ENCODE assay signal across 9 mouse cellular contexts in genomic region chr1:132879801-132880160, GRCm38 (mm10). TPM values are rescaled to one million over a fixed set of nuclear protein-coding genes. Genes with fewer than 3 reads are reported as not detected.
A peak's percentile ranks its signal among the peaks of the same experiment; 100 is the strongest.
DNase-seq lines count a peak whose midpoint lies in the region; ATAC-seq and TF ChIP-seq lines count a peak whose summit lies in the region.
"Had no signal": no experiment of that assay in that cellular context is flagged by ENCODE, and none has a peak within 500 bp of the region (broad histone marks: within the 10 kb centered on the region; RNA-seq: fewer than 3 reads in every experiment).

No protein-coding gene starts in this region.

- H3K27ac ChIP-seq in heart, postnatal 0 days (ENCODE audit: low read depth) = no peak overlapping the region
- H3K27ac ChIP-seq in embryonic facial prominence, embryonic 13.5 days = no peak overlapping the region
- H3K27ac ChIP-seq in hindbrain, embryonic 16.5 days (ENCODE audit: low read depth, low read length) = peak overlapping the region; percentile 90

- peaks cover 20% of the 10 kb centered on the region; the same call in 1 of the 2 replicates for H3K4me1 ChIP-seq in heart, postnatal 0 days (ENCODE audit: control insufficient read depth, insufficient read depth)
- peaks cover 18% of the 10 kb centered on the region for H3K4me1 ChIP-seq in embryonic facial prominence, embryonic 13.5 days
- H3K4me1 ChIP-seq in hindbrain, embryonic 16.5 days (ENCODE audit: control insufficient read depth, insufficient read depth, low read depth, low read length) = peaks cover 22% of the 10 kb centered on the region

- peaks cover 39% of the 10 kb centered on the region for H3K27me3 ChIP-seq in heart, postnatal 0 days (ENCODE audit: control insufficient read depth, insufficient read depth, low read length)
- H3K27me3 ChIP-seq in embryonic facial prominence, embryonic 13.5 days = peaks cover 91% of the 10 kb centered on the region
- no peaks in the 10 kb centered on the region for H3K27me3 ChIP-seq in hindbrain, embryonic 16.5 days (replicated peaks; ENCODE audit: control insufficient read depth, insufficient read depth, low read length)

- peak overlapping the region; percentile 63 for H3K4me3 ChIP-seq in heart, postnatal 0 days (ENCODE audit: low read depth, low read length)
- peak overlapping the region; percentile 59 for H3K4me3 ChIP-seq in embryonic facial prominence, embryonic 13.5 days
- H3K4me3 ChIP-seq in hindbrain, embryonic 16.5 days (ENCODE audit: low read length) = peak overlapping the region; percentile 86

- DNase-seq in heart, postnatal 0 days (ENCODE audit: low spot score) = peak; percentile 37
- no peak for DNase-seq in heart, adult 18-20 months
- peak; percentile 24 for DNase-seq in neural tube, embryonic 10.5 days (ENCODE audit: extremely low spot score, low spot score)
- DNase-seq in adrenal gland, postnatal 25 days = no peak
- no peak for DNase-seq in right cerebral cortex, postnatal 10 days (ENCODE audit: low spot score in 2 of 2)

- H3K9ac ChIP-seq in heart, postnatal 0 days (replicated peaks; ENCODE audit: low read depth, low read length) = no peak overlapping the region
- peak overlapping the region; percentile 73 for H3K9ac ChIP-seq in embryonic facial prominence, embryonic 13.5 days
- peak overlapping the region; percentile 90 for H3K9ac ChIP-seq in hindbrain, embryonic 16.5 days (ENCODE audit: low read depth, low read length)

- ATAC-seq in heart, postnatal 0 days (ENCODE audit: insufficient read depth, low read depth) = peak; percentile 67
- ATAC-seq in embryonic facial prominence, embryonic 13.5 days (ENCODE audit: insufficient number of reproducible peaks, insufficient read depth, low FRiP score, low TSS enrichment, low read depth) = no peak
- ATAC-seq in hindbrain, embryonic 16.5 days = peak; percentile 10
- no peak for ATAC-seq in inflammation-experienced regulatory T-cells, adult 6 months

- H3K36me3 ChIP-seq in heart, postnatal 0 days (replicated peaks; ENCODE audit: control insufficient read depth, insufficient read depth, low read length) = no peaks in the 10 kb centered on the region
- no peaks in the 10 kb centered on the region for H3K36me3 ChIP-seq in embryonic facial prominence, embryonic 13.5 days
- H3K36me3 ChIP-seq in hindbrain, embryonic 16.5 days (ENCODE audit: control insufficient read depth, insufficient read depth, low read length) = no peaks in the 10 kb centered on the region

- H3K4me2 ChIP-seq in heart, postnatal 0 days (ENCODE audit: low read depth, low read length) = peak overlapping the region; percentile 96
- peak overlapping the region; percentile 98 for H3K4me2 ChIP-seq in embryonic facial prominence, embryonic 13.5 days
- H3K4me2 ChIP-seq in hindbrain, embryonic 16.5 days (ENCODE audit: low read length) = peak overlapping the region; percentile 84

- TF ChIP-seq CTCF in heart, postnatal 0 days (IDR thresholded peaks at IDR 0.05; ENCODE audit: low read depth) = no peak

- TF ChIP-seq EP300 in heart, postnatal 0 days (IDR thresholded peaks at IDR 0.05; ENCODE audit: low read depth) = no peak

- H3K9me3 ChIP-seq in heart, postnatal 0 days (replicated peaks; ENCODE audit: control insufficient read depth, low read length) = no peaks in the 10 kb centered on the region
- H3K9me3 ChIP-seq in embryonic facial prominence, embryonic 13.5 days = no peaks in the 10 kb centered on the region
- no peaks in the 10 kb centered on the region for H3K9me3 ChIP-seq in hindbrain, embryonic 16.5 days (ENCODE audit: control insufficient read depth, low read length)

- 6% methylated on average over 8 of the region's 8 CpGs for WGBS in heart, postnatal 0 days
- 5% methylated on average over 8 of the region's 8 CpGs for WGBS in embryonic facial prominence, embryonic 13.5 days
- WGBS in hindbrain, embryonic 16.5 days = 10% methylated on average over 8 of the region's 8 CpGs

RNA-seq across cellular contexts. Expression of gene Lrrn2, which starts 0.3 kb away (rescaled TPM):
- 5.0 and 5.1 TPM in 2 replicates for total RNA-seq in heart, postnatal 0 days (2014; rRNA removed; ENCODE audit: low replicate concordance)
- 6.7 and 7.0 TPM in 2 replicates for polyA plus RNA-seq in heart, postnatal 0 days (2015; fragmentation: Nextera tagmentation; extraction: Ambion mirVana)
- total RNA-seq in heart, adult 18-20 months (2021) = 1 to 10 TPM; 3.8 to 4.2 TPM
- 3.8 and 4.4 TPM in 2 replicates for polyA plus RNA-seq in embryonic facial prominence, embryonic 13.5 days (2015; fragmentation: Nextera tagmentation; extraction: Ambion mirVana)
- 56.5 and 57.7 TPM in 2 replicates for polyA plus RNA-seq in hindbrain, embryonic 16.5 days (2015; fragmentation: Nextera tagmentation; extraction: Ambion mirVana)
- total RNA-seq in adrenal gland, postnatal 25 days (2021) = 9.4 and 9.7 TPM in 2 replicates
- under 1 TPM in 1 of 3 experiments, not detected in 2; 0.16 TPM for polyA plus RNA-seq in inflammation-experienced regulatory T-cells, adult 6 months (2017; shearing (Covaris generic))
- total RNA-seq: MEL had no signal

Comparison
In these comparisons a context has a peak if more than half of its experiments do, and no peak if none do; other contexts are left out.
1. DNase-seq: peak in heart, postnatal 0 days (single experiment) and neural tube, embryonic 10.5 days (single experiment); none in heart, adult 18-20 months (0 of 2), adrenal gland, postnatal 25 days (single experiment) and right cerebral cortex, postnatal 10 days (0 of 2).
2. ATAC-seq: peak in heart, postnatal 0 days (single experiment) and hindbrain, embryonic 16.5 days (single experiment); none in embryonic facial prominence, embryonic 13.5 days (single experiment) and inflammation-experienced regulatory T-cells, adult 6 months (single experiment).
3. Peak in every context shown above with its lines, with median percentiles within 50 percentile points of each other: H3K4me2 ChIP-seq and H3K4me3 ChIP-seq.